Mouse (Mus musculus): ENCODE results near the gene Prss50. TPM values are rescaled to one million over a fixed set of nuclear protein-coding genes. Genes with fewer than 3 reads are reported as not detected.
A peak's percentile ranks its signal among the peaks of the same experiment; 100 is the strongest.

Gene Prss50
- total and polyA plus RNA-seq, 2 experiments: not detected

DNA sequence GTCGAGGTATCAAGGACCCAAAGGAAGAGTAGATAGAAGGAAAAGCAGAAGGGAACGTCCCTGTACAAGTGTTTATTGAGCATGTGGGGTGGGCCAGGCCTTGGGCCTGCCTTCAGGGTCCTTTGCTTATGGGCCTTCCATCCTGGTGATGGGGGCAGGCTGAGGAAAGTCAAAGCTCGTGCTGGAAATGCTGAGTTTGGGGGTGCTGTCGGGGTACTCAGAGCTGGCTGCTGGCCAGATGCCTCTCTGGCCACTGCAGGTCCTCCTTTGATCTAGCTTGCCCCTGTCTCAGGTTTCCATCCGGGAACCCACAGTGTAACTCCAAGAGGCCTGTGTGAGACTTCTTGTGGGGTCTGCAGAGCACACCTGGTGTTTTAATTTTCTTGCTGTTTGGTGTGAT lies 756 bp downstream of the Prss50 start:
- no peak overlapping the region for H3K27ac ChIP-seq (replicated peaks; ENCODE audit: insufficient read depth, low read depth, low read length)
- H3K4me3 ChIP-seq (ENCODE audit: insufficient read depth, low read depth, low read length): no peak overlapping the region
- H3K27me3 ChIP-seq (ENCODE audit: control insufficient read depth, insufficient read depth, low read length): peaks cover 10% of the 10 kb centered on the region; the same call in 1 of the 2 replicates
- no peak for DNase-seq (ENCODE audit: extremely low read depth, low read depth, low spot score)
- 77% methylated on average over 5 of the region's 5 CpGs for WGBS
- H3K36me3 ChIP-seq (ENCODE audit: control insufficient read depth, insufficient read depth, low read length): no peaks in the 10 kb centered on the region
- 0 out of 2 replicates have a peak, but pooled peaks cover 3% of the 10 kb centered on the region for H3K4me1 ChIP-seq (ENCODE audit: control insufficient read depth, insufficient read depth, low read length)
- no peaks in the 10 kb centered on the region for H3K79me2 ChIP-seq (ENCODE audit: control insufficient read depth, insufficient read depth, low read length)
- TF ChIP-seq POLR2A (IDR thresholded peaks at IDR 0.05; ENCODE audit: extremely low read depth, insufficient read depth, low read length) (no peak), CTCF (IDR thresholded peaks at IDR 0.05; ENCODE audit: low read depth, low read length) (no peak)
- no peak overlapping the region for H3K9ac ChIP-seq (ENCODE audit: low read depth, low read length)

DNA sequence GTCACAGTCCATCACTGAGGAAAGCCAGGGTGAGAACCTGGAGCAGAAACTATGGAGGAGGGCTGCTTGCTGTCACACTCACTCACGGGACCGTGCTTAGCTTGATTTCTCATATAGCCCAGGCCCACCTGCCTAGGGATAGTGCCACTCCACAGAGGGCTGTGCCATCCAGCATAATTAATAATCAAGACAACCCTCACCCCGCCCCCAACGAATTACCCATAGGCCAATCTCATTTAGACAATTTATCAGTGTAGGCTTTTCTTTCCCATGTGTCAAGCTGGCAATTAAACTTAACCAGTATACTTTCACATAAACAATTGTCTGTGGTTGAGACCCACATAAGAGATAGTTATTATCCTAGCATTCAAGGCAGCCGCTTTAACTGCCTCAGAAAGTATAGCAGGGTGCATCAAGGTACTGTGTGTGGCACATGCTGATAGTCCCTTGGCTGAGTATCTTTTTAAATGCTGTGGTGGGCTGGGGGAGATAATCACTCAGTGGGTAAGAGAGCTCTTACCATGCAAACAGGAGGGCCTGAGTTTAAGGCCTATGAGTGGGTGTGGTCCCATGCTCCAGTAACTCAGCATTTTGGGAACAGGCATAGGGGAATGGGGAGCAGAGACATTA lies 1.3 kb downstream of the Prss50 start:
- TF ChIP-seq CTCF (IDR thresholded peaks at IDR 0.05; ENCODE audit: low read depth, low read length): no peak
- no peak for TF ChIP-seq POLR2A (IDR thresholded peaks at IDR 0.05; ENCODE audit: extremely low read depth, insufficient read depth, low read length)
- WGBS: 95% methylated on average over 5 of the region's 5 CpGs
- Histone ChIP-seq H3K9ac (ENCODE audit: low read depth, low read length) (no peak overlapping the region), H3K36me3 (ENCODE audit: control insufficient read depth, insufficient read depth, low read length) (no peaks in the 10 kb centered on the region), H3K79me2 (ENCODE audit: control insufficient read depth, insufficient read depth, low read length) (no peaks in the 10 kb centered on the region), H3K27me3 (ENCODE audit: control insufficient read depth, insufficient read depth, low read length) (peaks cover 10% of the 10 kb centered on the region; the same call in 1 of the 2 replicates), H3K27ac (replicated peaks; ENCODE audit: insufficient read depth, low read depth, low read length) (no peak overlapping the region), H3K4me1 (ENCODE audit: control insufficient read depth, insufficient read depth, low read length) (0 out of 2 replicates have a peak, but pooled peaks cover 3% of the 10 kb centered on the region), H3K4me3 (ENCODE audit: insufficient read depth, low read depth, low read length) (no peak overlapping the region)
- no peak for DNase-seq (ENCODE audit: extremely low read depth, low read depth, low spot score)

DNA sequence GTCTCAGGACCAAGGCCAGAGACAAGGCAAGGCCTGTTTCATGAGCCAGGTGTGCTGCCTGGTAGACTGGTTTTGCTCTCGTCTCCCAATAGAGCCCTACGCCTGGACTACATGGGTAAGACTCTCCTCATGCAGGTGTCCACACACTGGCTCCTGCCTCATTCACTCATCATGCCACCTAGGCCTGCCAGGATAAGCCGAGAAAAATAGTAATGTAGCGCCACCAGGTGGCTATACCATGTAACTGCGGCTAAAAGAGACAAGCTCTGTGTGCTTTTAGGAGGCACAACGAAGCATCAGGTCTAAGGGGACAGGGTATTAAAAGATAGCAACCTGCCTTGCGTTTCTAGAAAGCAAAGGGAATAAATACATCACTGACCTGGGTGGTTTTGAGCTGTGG lies 13.3 kb downstream of the Prss50 start:
- TF ChIP-seq CTCF (IDR thresholded peaks at IDR 0.05; ENCODE audit: low read depth, low read length) (peak; percentile 62), POLR2A (IDR thresholded peaks at IDR 0.05; ENCODE audit: extremely low read depth, insufficient read depth, low read length) (no peak)
- Histone ChIP-seq H3K27me3 (ENCODE audit: control insufficient read depth, insufficient read depth, low read length) (no peaks in the 10 kb centered on the region), H3K27ac (replicated peaks; ENCODE audit: insufficient read depth, low read depth, low read length) (no peak overlapping the region), H3K4me3 (ENCODE audit: insufficient read depth, low read depth, low read length) (no peak overlapping the region), H3K36me3 (ENCODE audit: control insufficient read depth, insufficient read depth, low read length) (peaks cover 11% of the 10 kb centered on the region), H3K4me1 (ENCODE audit: control insufficient read depth, insufficient read depth, low read length) (peaks cover 10% of the 10 kb centered on the region), H3K9ac (ENCODE audit: low read depth, low read length) (no peak overlapping the region), H3K79me2 (ENCODE audit: control insufficient read depth, insufficient read depth, low read length) (no peaks in the 10 kb centered on the region)
- WGBS: 18% methylated on average over 7 of the region's 7 CpGs
- peak; percentile 51 for DNase-seq (ENCODE audit: extremely low read depth, low read depth, low spot score)

DNA sequence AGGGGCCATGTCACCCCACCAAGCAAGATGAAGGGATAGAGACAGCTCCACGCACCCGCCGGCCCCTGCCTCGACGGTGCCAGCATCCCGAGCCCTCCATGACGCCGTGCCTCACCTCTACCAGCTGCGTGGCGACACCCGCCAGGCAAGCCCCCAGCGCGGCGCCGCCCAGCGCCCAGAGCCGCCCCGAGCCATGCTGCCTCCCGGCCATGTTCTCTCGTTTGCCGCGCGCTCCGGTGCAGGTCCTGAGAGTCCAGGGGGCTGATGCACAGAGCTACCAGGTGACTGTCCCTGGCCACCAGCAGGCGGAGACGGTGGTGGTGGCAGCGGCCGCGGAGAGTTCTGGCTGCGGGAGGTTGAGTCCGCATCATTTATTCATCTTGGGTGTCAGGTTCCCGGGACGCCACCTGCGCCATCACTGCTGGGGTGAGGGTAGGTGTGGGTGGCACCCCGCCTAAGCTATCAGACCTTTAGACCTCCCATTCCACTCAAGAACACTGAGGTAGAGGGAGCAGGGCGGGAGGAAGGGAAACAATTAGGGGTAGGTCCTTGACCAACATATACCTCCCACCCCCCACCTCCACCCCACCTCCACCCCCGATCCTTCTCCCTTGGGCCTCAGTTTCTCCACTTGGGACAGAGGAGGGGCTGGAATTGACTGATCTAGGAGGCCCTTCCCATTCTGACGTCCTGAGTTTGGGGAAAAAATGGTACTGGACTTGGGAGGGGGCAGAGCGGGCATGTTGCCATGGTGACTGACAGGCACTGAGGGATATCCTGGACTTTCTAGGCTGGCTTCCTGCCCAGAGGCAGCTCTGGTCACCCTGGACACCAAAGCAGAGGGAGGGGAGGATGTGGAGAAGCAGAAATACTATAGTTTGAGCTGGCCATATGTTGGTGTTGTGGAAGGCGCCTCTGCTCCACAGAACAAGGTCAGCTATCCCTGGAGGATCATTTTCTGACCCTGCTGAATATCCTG lies 16.2 kb downstream of the Prss50 start:
- TF ChIP-seq CTCF (IDR thresholded peaks at IDR 0.05; ENCODE audit: low read depth, low read length) (no peak), POLR2A (IDR thresholded peaks at IDR 0.05; ENCODE audit: extremely low read depth, insufficient read depth, low read length) (no peak)
- H3K79me2 ChIP-seq (ENCODE audit: control insufficient read depth, insufficient read depth, low read length): no peaks in the 10 kb centered on the region
- peak overlapping the region; percentile 5; the same call in 1 of the 2 replicates for H3K4me3 ChIP-seq (ENCODE audit: insufficient read depth, low read depth, low read length)
- H3K27ac ChIP-seq (replicated peaks; ENCODE audit: insufficient read depth, low read depth, low read length): no peak overlapping the region; the same call in 1 of the 2 replicates
- DNase-seq (ENCODE audit: extremely low read depth, low read depth, low spot score): peak; percentile 54
- H3K36me3 ChIP-seq (ENCODE audit: control insufficient read depth, insufficient read depth, low read length): peaks cover 2% of the 10 kb centered on the region
- peaks cover 27% of the 10 kb centered on the region for H3K4me1 ChIP-seq (ENCODE audit: control insufficient read depth, insufficient read depth, low read length)
- WGBS: 43% methylated on average over 40 of the region's 40 CpGs
- H3K27me3 ChIP-seq (ENCODE audit: control insufficient read depth, insufficient read depth, low read length): no peaks in the 10 kb centered on the region
- H3K9ac ChIP-seq (ENCODE audit: low read depth, low read length): peak overlapping the region; percentile 16

DNA sequence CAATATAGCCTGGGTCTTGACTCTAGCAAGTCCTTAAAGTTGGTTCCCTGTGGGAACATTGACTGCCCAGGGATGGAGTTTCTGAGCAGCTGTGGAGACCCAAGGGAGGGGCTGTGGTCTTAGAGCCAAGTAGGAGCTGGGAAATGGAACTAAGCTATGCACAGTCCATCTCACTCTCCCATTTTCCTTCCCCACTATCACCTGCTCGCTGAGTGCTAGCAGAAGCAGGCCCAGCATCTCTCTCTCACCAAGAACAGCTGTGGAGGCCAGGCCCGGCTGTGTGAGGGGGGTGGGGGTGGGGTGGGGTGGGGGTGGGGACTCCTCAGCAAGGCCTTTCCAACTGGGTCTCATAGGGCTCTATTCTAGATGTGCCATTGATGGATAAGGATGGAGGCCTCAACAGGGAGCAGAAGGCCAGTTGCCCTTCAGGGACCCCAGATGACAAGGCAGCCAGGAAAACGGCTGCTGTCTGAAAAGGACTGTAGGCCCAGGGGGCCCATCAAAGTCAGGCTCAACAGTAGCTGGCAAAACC lies 17.0 kb downstream of the Prss50 start:
- H3K27me3 ChIP-seq (ENCODE audit: control insufficient read depth, insufficient read depth, low read length): no peaks in the 10 kb centered on the region
- peak overlapping the region; percentile 72 for H3K27ac ChIP-seq (replicated peaks; ENCODE audit: insufficient read depth, low read depth, low read length)
- peaks cover 1% of the 10 kb centered on the region for H3K36me3 ChIP-seq (ENCODE audit: control insufficient read depth, insufficient read depth, low read length)
- peak overlapping the region; percentile 19 for H3K9ac ChIP-seq (ENCODE audit: low read depth, low read length)
- peaks cover 29% of the 10 kb centered on the region for H3K4me1 ChIP-seq (ENCODE audit: control insufficient read depth, insufficient read depth, low read length)
- no peaks in the 10 kb centered on the region; the same call in 1 of the 2 replicates for H3K79me2 ChIP-seq (ENCODE audit: control insufficient read depth, insufficient read depth, low read length)
- H3K4me3 ChIP-seq (ENCODE audit: insufficient read depth, low read depth, low read length): no peak overlapping the region
- no peak for DNase-seq (ENCODE audit: extremely low read depth, low read depth, low spot score)
- WGBS: 24% methylated on average over 3 of the region's 3 CpGs
- TF ChIP-seq POLR2A (IDR thresholded peaks at IDR 0.05; ENCODE audit: extremely low read depth, insufficient read depth, low read length): no peak
- TF ChIP-seq CTCF (IDR thresholded peaks at IDR 0.05; ENCODE audit: low read depth, low read length): no peak
